Mouse (Mus musculus): Measurements from ENCODE around the gene Hist1h2bq. TPM values are rescaled to one million over a fixed set of nuclear protein-coding genes. Genes with fewer than 3 reads are reported as not detected.

The Hist1h2bq gene
- 1,000 to 10,000 TPM; 1,187 to 1,287 TPM for total RNA-seq (2023)

GRCm38 (mm10) chr13:21810073-21810472 lies at the start of gene Hist1h2bq, which contains the start of gene Hist1h2ao:
Gene Hist1h2bq, minus strand, starts transcription at chr13:21810197.
Gene Hist1h2ao, plus strand, starts transcription at chr13:21810465.

GRCm38 (mm10) chr13:21833461-21833860 lies 23.5 kb upstream of the Hist1h2bq start, which contains the start of the genes Hist1h2ap and Hist1h2br:
Gene Hist1h2ap, minus strand, starts transcription at chr13:21833507.
Gene Hist1h2br, plus strand, starts transcription at chr13:21833743.

GRCm38 (mm10) chr13:21831418-21832394 lies 21.7 kb upstream of the Hist1h2bq start, which contains the start of gene Hist1h4n:
Gene Hist1h4n, minus strand, starts transcription at chr13:21832196.

GRCm38 (mm10) chr13:21811539-21811938 lies 1.5 kb upstream of the Hist1h2bq start, which contains the start of gene Hist1h4m:
Gene Hist1h4m, plus strand, starts transcription at chr13:21811746.

GRCm38 (mm10) chr13:21786899-21787629 lies 22.9 kb downstream of the Hist1h2bq start, which contains the start of the genes Hist1h2an and Hist1h2bp:
Gene Hist1h2an, minus strand, starts transcription at chr13:21787218.
Gene Hist1h2bp, plus strand, starts transcription at chr13:21787461.

GRCm38 (mm10) chr13:21783255-21783617 lies 26.8 kb downstream of the Hist1h2bq start, which contains the start of gene Hist1h3i:
Gene Hist1h3i, minus strand, starts transcription at chr13:21783370.

GRCm38 (mm10) chr13:21779767-21780731 lies 29.9 kb downstream of the Hist1h2bq start, which contains the start of gene Hist1h1b:
Gene Hist1h1b, minus strand, starts transcription at chr13:21780625.

Other genes starting within 250 kb of the Hist1h2bq start
- not detected for gene Olfr1364, start 228.4 kb downstream of the Hist1h2bq start, total RNA-seq (2023)
- not detected for gene Olfr1362, start 196.2 kb downstream of the Hist1h2bq start, total RNA-seq (2023)
- not detected for gene Olfr11, start 167.7 kb downstream of the Hist1h2bq start, total RNA-seq (2023)
- gene Olfr1361, start 146.8 kb downstream of the Hist1h2bq start, total RNA-seq (2023), result not detected
- gene Olfr1360, start 132.8 kb downstream of the Hist1h2bq start, total RNA-seq (2023), result not detected
- not detected for gene Olfr1359, start 112.1 kb downstream of the Hist1h2bq start, total RNA-seq (2023)
- gene Hist1h2bl, start 94.1 kb downstream of the Hist1h2bq start, total RNA-seq (2023), result 1,000 to 10,000 TPM; 1,112 to 1,155 TPM
- gene Hist1h2ai, start 93.8 kb downstream of the Hist1h2bq start, total RNA-seq (2023), result 100 to 1,000 TPM; 381 to 445 TPM
- gene Hist1h3h, start 92.5 kb downstream of the Hist1h2bq start, total RNA-seq (2023), result 1,000 to 10,000 TPM; 1,706 to 1,716 TPM
- gene Hist1h2bm, start 88.2 kb downstream of the Hist1h2bq start, total RNA-seq (2023), result 100 to 1,000 TPM; 312 to 338 TPM
- 100 to 1,000 TPM; 189 to 204 TPM for gene Hist1h4j, start 75.1 kb downstream of the Hist1h2bq start, total RNA-seq (2023)
- 1,000 to 10,000 TPM; 2,442 to 2,952 TPM for gene Hist1h4k, start 59.7 kb downstream of the Hist1h2bq start, total RNA-seq (2023)
- 100 to 1,000 TPM; 484 to 517 TPM for gene Hist1h2ak, start 56.4 kb downstream of the Hist1h2bq start, total RNA-seq (2023)
- gene Hist1h2bn, start 56.1 kb downstream of the Hist1h2bq start, total RNA-seq (2023), result 100 to 1,000 TPM; 773 to 822 TPM
- gene Hist1h1b, start 29.6 kb downstream of the Hist1h2bq start, total RNA-seq (2023), result 100 to 1,000 TPM; 670 to 767 TPM
- 1,000 to 10,000 TPM; 1,415 to 1,653 TPM for gene Hist1h3i, start 26.8 kb downstream of the Hist1h2bq start, total RNA-seq (2023)
- gene Hist1h2an, start 23.0 kb downstream of the Hist1h2bq start, total RNA-seq (2023), result 100 to 1,000 TPM; 208 to 211 TPM
- gene Hist1h2bp, start 22.7 kb downstream of the Hist1h2bq start, total RNA-seq (2023), result 100 to 1,000 TPM; 541 to 563 TPM
- gene Hist1h2ao, start 268 bp upstream of the Hist1h2bq start, total RNA-seq (2023), result 1,000 to 10,000 TPM; 2,421 to 2,630 TPM
- 1,000 to 10,000 TPM; 1,420 to 1,801 TPM for gene Hist1h4m, start 1.5 kb upstream of the Hist1h2bq start, total RNA-seq (2023)
- gene Hist1h4n, start 22.0 kb upstream of the Hist1h2bq start, total RNA-seq (2023), result 1,000 to 10,000 TPM in 1 of 2 experiments, 100 to 1,000 TPM in 1; 619 to 1,159 TPM
- gene Hist1h2ap, start 23.3 kb upstream of the Hist1h2bq start, total RNA-seq (2023), result 100 to 1,000 TPM; 551 to 589 TPM
- 1,000 to 10,000 TPM; 1,190 to 1,308 TPM for gene Hist1h2br, start 23.5 kb upstream of the Hist1h2bq start, total RNA-seq (2023)
- under 1 TPM; 0.35 to 0.60 TPM for gene Zfp184, start 134.9 kb upstream of the Hist1h2bq start, total RNA-seq (2023)
- not detected for gene Pom121l2, start 171.0 kb upstream of the Hist1h2bq start, total RNA-seq (2023)
- 1 to 10 TPM; 2.5 to 2.8 TPM for gene Prss16, start 199.5 kb upstream of the Hist1h2bq start, total RNA-seq (2023)
- 100 to 1,000 TPM; 501 to 521 TPM for gene Hist1h2ah, start 225.4 kb upstream of the Hist1h2bq start, total RNA-seq (2023)
- 1,000 to 10,000 TPM; 1,519 to 1,594 TPM for gene Hist1h2bk, start 225.7 kb upstream of the Hist1h2bq start, total RNA-seq (2023)
- 100 to 1,000 TPM; 549 to 592 TPM for gene Hist1h4i, start 231.2 kb upstream of the Hist1h2bq start, total RNA-seq (2023)
- gene Hist1h2ag, start 232.7 kb upstream of the Hist1h2bq start, total RNA-seq (2023), result 1,000 to 10,000 TPM; 1,023 to 1,050 TPM
- 1,000 to 10,000 TPM; 1,049 to 1,157 TPM for gene Hist1h2bj, start 233.0 kb upstream of the Hist1h2bq start, total RNA-seq (2023)

Measured in neutrophil, adult 83 days (primary cell).